Mouse (Mus musculus): ENCODE results near the gene Ttll5.

GRCm38 (mm10) chr12:86082481-86083012 lies 258.1 kb downstream of the Ttll5 start, which contains the start of gene Ift43:
- TF ChIP-seq CTCF (IDR thresholded peaks at IDR 0.05; ENCODE audit: extremely low read depth, insufficient read depth, insufficient read length, insufficient replicate concordance) (no peak), POLR2A (IDR thresholded peaks at IDR 0.05; ENCODE audit: low read depth, low read length) (no peak)

Measured in spleen, adult 2 months (tissue).